11 mouse cellular contexts compared by ENCODE assay signal in the genomic region with DNA sequence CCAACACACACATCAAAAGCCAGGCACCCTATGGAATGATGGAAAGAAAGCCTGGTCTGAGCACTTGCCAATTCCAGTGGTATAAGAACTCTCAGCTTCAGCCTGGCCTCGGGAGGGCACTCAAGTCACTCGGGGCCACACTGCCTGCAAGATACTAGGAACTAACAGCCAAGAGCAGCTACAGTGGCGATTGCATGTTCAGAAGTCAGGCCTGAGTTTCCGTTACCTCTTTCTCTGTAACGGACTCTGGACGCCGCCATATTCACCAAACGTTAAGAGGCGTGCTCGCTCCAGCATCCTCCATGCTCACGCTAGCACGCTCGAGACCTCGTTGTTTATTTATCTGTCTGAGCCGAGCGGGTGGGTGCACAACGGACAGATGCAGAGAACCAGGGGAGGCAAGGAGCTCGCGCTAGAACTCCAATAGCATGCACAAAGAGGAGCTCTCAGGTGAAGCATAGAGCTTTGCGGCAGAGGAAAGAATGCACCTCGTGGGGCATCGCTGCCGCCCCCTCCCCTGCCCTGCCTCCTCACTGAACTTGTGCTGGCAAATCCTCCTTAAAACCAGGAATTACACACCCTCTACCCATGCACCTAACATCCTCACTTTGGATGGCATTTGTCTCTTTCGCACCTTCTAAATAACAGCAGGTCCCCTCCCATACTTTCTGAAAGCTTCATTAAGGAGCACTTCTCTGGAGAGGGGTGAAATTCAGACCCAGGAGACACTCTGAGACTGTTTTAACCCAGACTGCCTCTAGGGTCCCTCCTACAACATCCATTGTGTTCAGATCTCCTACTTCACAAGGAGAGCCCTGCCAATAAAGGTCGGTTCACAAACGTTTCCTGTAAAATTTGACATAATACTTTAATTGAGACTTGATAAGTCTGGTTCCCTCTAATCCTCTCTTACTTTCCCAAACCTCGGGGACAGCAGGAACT. TPM values are rescaled to one million over a fixed set of nuclear protein-coding genes. Genes with fewer than 3 reads are reported as not detected.
A peak's percentile ranks its signal among the peaks of the same experiment; 100 is the strongest.
DNase-seq lines count a peak whose midpoint lies in the region; ATAC-seq and TF ChIP-seq lines count a peak whose summit lies in the region.
"Had no signal": no experiment of that assay in that cellular context is flagged by ENCODE, and none has a peak within 500 bp of the region (broad histone marks: within the 10 kb centered on the region; RNA-seq: fewer than 3 reads in every experiment).

No protein-coding gene starts in this region.

- ATAC-seq in forebrain, embryonic 13.5 days = 0 out of 2 replicates have a peak, but pooled peaks have one; percentile 30
- no peak; the same call in 1 of the 2 replicates for ATAC-seq in neural tube, embryonic 13.5 days (ENCODE audit: low read depth)

- WGBS in forebrain, embryonic 13.5 days = 44% methylated on average over 27 of the region's 27 CpGs
- 46% methylated on average over 27 of the region's 27 CpGs for WGBS in neural tube, embryonic 13.5 days

- peak overlapping the region; percentile 38 for H3K4me2 ChIP-seq in forebrain, embryonic 13.5 days
- peak overlapping the region; percentile 46 for H3K4me2 ChIP-seq in neural tube, embryonic 13.5 days

- no peak overlapping the region for H3K9ac ChIP-seq in forebrain, embryonic 13.5 days
- H3K9ac ChIP-seq in neural tube, embryonic 13.5 days = peak overlapping the region; percentile 47; the same call in 1 of the 2 replicates

- H3K27me3 ChIP-seq in forebrain, embryonic 13.5 days = no peaks in the 10 kb centered on the region
- no peaks in the 10 kb centered on the region for H3K27me3 ChIP-seq in neural tube, embryonic 13.5 days

- no peaks in the 10 kb centered on the region for H3K4me1 ChIP-seq in forebrain, embryonic 13.5 days
- no peaks in the 10 kb centered on the region for H3K4me1 ChIP-seq in neural tube, embryonic 13.5 days (replicated peaks)

- no peak for DNase-seq in layer of hippocampus, adult 2 months (ENCODE audit: low spot score in 2 of 2)
- DNase-seq in layer of hippocampus, adult 9-10 months (ENCODE audit: low spot score) = no peak
- peak; percentile 27 to 48 for DNase-seq in kidney, postnatal 25 days
- DNase-seq in left cerebral cortex, adult 8-10 months (ENCODE audit: low spot score in 2 of 2) = no peak
- DNase-seq in cerebellum, postnatal 10 days = no peak
- no peak for DNase-seq in thymus, postnatal 4 days

- TF ChIP-seq CTCF in layer of hippocampus, adult 2 months (conservative IDR thresholded peaks at IDR 0.05) = no peak

- no peaks in the 10 kb centered on the region for H3K36me3 ChIP-seq in forebrain, embryonic 13.5 days (ENCODE audit: poor library complexity, severe bottlenecking)
- H3K36me3 ChIP-seq in neural tube, embryonic 13.5 days = no peaks in the 10 kb centered on the region

- peak overlapping the region; percentile 13; the same call in 1 of the 2 replicates for H3K4me3 ChIP-seq in layer of hippocampus, adult 2 months
- H3K4me3 ChIP-seq in forebrain, embryonic 13.5 days = peak overlapping the region; percentile 7
- H3K4me3 ChIP-seq in neural tube, embryonic 13.5 days = peak overlapping the region; percentile 30

- H3K27ac ChIP-seq in layer of hippocampus, adult 2 months = no peak overlapping the region
- H3K27ac ChIP-seq in forebrain, embryonic 13.5 days = no peak overlapping the region
- H3K27ac ChIP-seq in neural tube, embryonic 13.5 days (replicated peaks) = no peak overlapping the region

- H3K9me3 ChIP-seq in forebrain, embryonic 13.5 days (replicated peaks) = no peaks in the 10 kb centered on the region
- no peaks in the 10 kb centered on the region for H3K9me3 ChIP-seq in neural tube, embryonic 13.5 days

RNA-seq across cellular contexts. Expression of a gene that starts 2.2 kb away (rescaled TPM):
- total RNA-seq in layer of hippocampus, adult 2 months (2021) = not detected
- not detected in 2 replicates for polyA plus RNA-seq in forebrain, embryonic 13.5 days (2015; fragmentation: Nextera tagmentation; extraction: Ambion mirVana)
- not detected in 2 replicates for polyA plus RNA-seq in neural tube, embryonic 13.5 days (2015; fragmentation: Nextera tagmentation; extraction: Ambion mirVana)
- total RNA-seq in left cerebral cortex, adult 8-10 months (2022) = not detected
- total RNA-seq: gastrocnemius, adult 8-10 months; MEL had no signal
- polyA plus RNA-seq: spleen, adult 2 months had no signal

RNA-seq across cellular contexts. Expression of a gene that starts 21.2 kb away (rescaled TPM):
- total RNA-seq in layer of hippocampus, adult 2 months (2021) = not detected
- polyA plus RNA-seq in forebrain, embryonic 13.5 days (2015; fragmentation: Nextera tagmentation; extraction: Ambion mirVana) = not detected in 2 replicates
- not detected in 2 replicates for polyA plus RNA-seq in neural tube, embryonic 13.5 days (2015; fragmentation: Nextera tagmentation; extraction: Ambion mirVana)
- total RNA-seq in left cerebral cortex, adult 8-10 months (2022) = not detected
- total RNA-seq: gastrocnemius, adult 8-10 months; MEL had no signal
- polyA plus RNA-seq: spleen, adult 2 months had no signal

RNA-seq across cellular contexts. Expression of a gene that starts 47.2 kb away (rescaled TPM):
- total RNA-seq in layer of hippocampus, adult 2 months (2021) = 10 to 100 TPM; 19.7 to 19.9 TPM
- 25.1 and 30.3 TPM in 2 replicates for polyA plus RNA-seq in forebrain, embryonic 13.5 days (2015; fragmentation: Nextera tagmentation; extraction: Ambion mirVana)
- polyA plus RNA-seq in neural tube, embryonic 13.5 days (2015; fragmentation: Nextera tagmentation; extraction: Ambion mirVana) = 30.4 and 39.6 TPM in 2 replicates
- total RNA-seq in left cerebral cortex, adult 8-10 months (2022) = 10 to 100 TPM; 12.8 to 16.6 (median 15.0) TPM
- total RNA-seq: MEL had no signal

Comparison
In these comparisons a context has a peak if more than half of its experiments do, and no peak if none do; other contexts are left out.
1. DNase-seq: peak in kidney, postnatal 25 days (2 of 2); none in layer of hippocampus, adult 2 months (0 of 2), layer of hippocampus, adult 9-10 months (single experiment), left cerebral cortex, adult 8-10 months (0 of 2), cerebellum, postnatal 10 days (0 of 2) and thymus, postnatal 4 days (single experiment).
2. Peak in every context shown above with its lines, with median percentiles within 50 percentile points of each other: H3K4me3 ChIP-seq.